Mouse (Mus musculus): ENCODE data around the gene Grhl3. TPM values are rescaled to one million over a fixed set of nuclear protein-coding genes. Genes with fewer than 3 reads are reported as not detected.

Gene Grhl3
- polyA plus RNA-seq, 1 experiment from 2014 or later: 6.7 TPM

DNA sequence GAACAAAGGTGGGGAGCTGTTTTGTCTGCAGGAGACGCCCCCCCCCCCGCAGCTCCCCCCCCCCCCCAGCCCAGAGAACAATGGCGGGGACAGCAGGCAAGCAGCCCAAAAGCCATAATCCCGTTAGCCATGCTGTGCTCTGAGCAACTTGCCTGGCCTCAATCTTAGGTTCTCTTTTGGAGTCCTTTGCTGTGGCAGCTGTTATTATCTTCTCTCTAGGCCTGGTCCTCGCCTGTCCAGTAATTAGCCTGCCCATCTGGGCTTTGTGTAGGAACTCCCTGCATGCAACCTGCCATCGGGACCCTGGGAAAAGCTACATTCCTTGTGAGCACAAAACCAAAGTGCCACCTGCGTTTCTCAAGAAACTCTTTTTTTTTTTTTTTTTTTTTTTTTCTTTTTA, 49.5 kb downstream of the Grhl3 start:
- Histone ChIP-seq H3K4me2 (replicated peaks) (no peak overlapping the region), H3K27me3 (peaks cover 60% of the 10 kb centered on the region), H3K36me3 (no peaks in the 10 kb centered on the region), H3K4me1 (peaks cover 44% of the 10 kb centered on the region), H3K9me3 (no peaks in the 10 kb centered on the region), H3K9ac (replicated peaks) (no peak overlapping the region), H3K27ac (replicated peaks) (peak overlapping the region; percentile 65), H3K4me3 (no peak overlapping the region)
- 4% methylated on average over 6 of the region's 7 CpGs for WGBS
- ATAC-seq (ENCODE audit: low FRiP score, low read depth): peak; percentile 80

DNA sequence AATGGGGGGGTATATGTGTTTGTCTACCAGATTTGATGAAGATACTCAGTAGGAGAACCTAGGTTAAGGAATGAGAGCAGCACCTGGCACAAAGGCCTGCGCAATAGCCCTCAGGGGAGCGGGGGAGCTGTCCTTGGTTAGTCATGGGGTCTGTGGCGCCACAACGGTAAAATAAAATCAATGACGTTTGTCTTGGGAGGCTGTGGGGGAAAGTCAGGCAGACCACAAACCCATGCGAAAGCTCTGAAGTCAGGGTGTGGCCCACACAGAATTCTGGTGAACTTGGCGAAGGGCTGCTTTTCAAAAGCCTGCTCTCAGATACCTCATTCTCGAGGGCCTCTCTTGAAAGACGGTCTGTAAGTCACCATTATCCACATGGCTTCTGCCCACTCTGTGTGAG, 53.0 kb downstream of the Grhl3 start:
- 80% methylated on average over 9 of the region's 9 CpGs for WGBS
- Histone ChIP-seq H3K4me2 (replicated peaks) (no peak overlapping the region), H3K27ac (replicated peaks) (no peak overlapping the region), H3K9ac (replicated peaks) (no peak overlapping the region), H3K4me1 (peaks cover 21% of the 10 kb centered on the region), H3K27me3 (peaks cover 58% of the 10 kb centered on the region), H3K36me3 (no peaks in the 10 kb centered on the region), H3K4me3 (no peak overlapping the region), H3K9me3 (no peaks in the 10 kb centered on the region)
- no peak for ATAC-seq (ENCODE audit: low FRiP score, low read depth)

DNA sequence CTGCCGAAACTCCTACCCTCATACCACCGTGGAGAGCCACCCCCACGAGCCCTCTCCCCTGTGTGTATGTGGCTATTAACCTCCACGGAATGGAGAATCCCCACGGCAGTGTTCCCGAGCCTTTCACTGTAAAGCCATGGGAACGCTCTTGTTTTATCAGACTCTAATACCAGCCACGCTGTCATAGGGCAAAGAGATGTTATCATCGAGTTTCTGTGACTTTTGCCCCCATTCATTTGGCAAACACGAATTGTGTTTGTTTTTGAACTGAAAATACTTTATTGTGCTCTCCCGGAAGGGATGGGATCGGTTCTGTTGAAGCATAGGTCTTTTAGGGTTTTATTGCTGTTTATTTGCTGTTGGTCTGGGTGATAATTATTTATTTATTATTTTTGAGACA, 55.3 kb downstream of the Grhl3 start:
- WGBS: 85% methylated on average over 12 of the region's 12 CpGs
- no peak for ATAC-seq (ENCODE audit: low FRiP score, low read depth)

DNA sequence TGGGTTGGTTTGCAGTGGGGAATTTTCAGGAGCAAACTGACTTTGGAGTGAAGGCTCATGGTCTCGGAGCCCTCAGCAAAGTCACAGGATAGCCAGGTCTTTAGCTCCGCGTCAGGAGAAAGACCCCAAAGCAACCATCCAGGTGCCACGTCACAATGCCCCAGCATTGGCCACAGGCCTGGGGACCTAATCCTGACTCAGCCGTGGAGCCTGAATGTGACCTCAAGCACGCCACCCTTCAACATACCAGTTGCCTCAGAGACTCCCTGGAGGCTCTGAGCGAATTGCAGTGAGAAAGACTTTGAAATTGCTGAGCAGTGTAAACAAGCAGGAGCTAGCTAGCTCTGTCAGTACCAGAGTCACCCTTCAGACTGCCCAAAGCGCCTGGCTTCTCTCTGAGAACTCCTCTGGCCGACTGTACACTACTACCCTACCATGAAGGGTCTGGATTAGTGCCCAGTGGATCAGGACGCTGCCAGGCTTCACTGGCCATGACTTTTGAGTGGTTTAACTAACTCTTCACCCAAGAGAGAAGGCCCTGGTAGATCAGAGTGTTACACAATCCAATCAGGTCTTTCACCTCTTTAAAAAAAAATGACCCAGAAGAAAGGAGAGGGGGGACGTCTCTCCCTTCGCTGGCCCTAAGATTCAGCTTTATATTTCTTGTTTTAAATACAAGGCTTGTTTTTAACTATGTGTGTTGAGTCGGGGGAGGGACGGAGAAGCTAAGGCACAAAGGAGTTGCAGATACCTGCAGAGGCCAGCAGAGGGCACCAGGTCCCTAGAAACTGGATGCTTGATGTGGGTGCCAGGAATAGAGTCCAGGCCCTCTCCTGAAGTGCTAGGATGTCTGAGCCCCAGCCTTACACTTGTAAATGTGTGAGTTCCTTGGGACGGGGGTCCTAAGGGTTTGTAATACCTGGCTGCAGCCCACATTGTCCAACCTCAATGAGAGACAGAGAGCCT, 56.8 kb downstream of the Grhl3 start:
- Histone ChIP-seq H3K4me1 (no peaks in the 10 kb centered on the region), H3K27ac (replicated peaks) (no peak overlapping the region), H3K4me3 (no peak overlapping the region), H3K4me2 (replicated peaks) (no peak overlapping the region), H3K27me3 (peaks cover 48% of the 10 kb centered on the region), H3K9me3 (no peaks in the 10 kb centered on the region), H3K9ac (replicated peaks) (no peak overlapping the region), H3K36me3 (no peaks in the 10 kb centered on the region)
- 56% methylated on average over 15 of the region's 15 CpGs for WGBS
- ATAC-seq (ENCODE audit: low FRiP score, low read depth): no peak

More for the DNA sequence above, 55.3 kb downstream of the Grhl3 start:
- Histone ChIP-seq H3K27me3 (peaks cover 52% of the 10 kb centered on the region), H3K4me3 (no peak overlapping the region), H3K9ac (replicated peaks) (no peak overlapping the region), H3K4me1 (no peaks in the 10 kb centered on the region), H3K4me2 (replicated peaks) (no peak overlapping the region), H3K36me3 (no peaks in the 10 kb centered on the region), H3K9me3 (no peaks in the 10 kb centered on the region), H3K27ac (replicated peaks) (no peak overlapping the region)

DNA sequence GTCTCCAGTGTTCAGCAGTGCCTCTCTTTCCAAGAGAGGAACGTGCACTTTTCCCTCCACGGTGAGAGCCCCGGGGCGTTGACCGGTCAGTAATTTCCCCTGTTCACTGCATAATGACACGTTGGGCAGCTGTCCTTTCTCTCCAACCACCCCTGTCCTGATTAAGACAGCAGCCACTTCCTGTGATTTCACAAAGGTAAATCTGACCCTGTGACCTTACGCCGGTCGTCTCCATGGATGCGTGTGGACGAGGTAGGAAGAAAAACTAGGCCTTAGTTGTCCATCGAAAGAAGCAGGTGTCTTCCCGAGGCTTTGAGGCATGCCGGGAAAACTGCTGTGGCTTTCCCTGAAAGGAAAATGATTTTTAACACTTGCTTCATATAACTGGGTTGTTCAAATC, 58.5 kb downstream of the Grhl3 start:
- H3K4me2 ChIP-seq (replicated peaks): no peak overlapping the region
- no peak overlapping the region for H3K4me3 ChIP-seq
- WGBS: 72% methylated on average over 14 of the region's 14 CpGs
- H3K9ac ChIP-seq (replicated peaks): no peak overlapping the region
- ATAC-seq (ENCODE audit: low FRiP score, low read depth): no peak
- no peaks in the 10 kb centered on the region for H3K36me3 ChIP-seq
- H3K4me1 ChIP-seq: no peaks in the 10 kb centered on the region
- H3K27ac ChIP-seq (replicated peaks): no peak overlapping the region
- H3K9me3 ChIP-seq: no peaks in the 10 kb centered on the region
- peaks cover 49% of the 10 kb centered on the region for H3K27me3 ChIP-seq

DNA sequence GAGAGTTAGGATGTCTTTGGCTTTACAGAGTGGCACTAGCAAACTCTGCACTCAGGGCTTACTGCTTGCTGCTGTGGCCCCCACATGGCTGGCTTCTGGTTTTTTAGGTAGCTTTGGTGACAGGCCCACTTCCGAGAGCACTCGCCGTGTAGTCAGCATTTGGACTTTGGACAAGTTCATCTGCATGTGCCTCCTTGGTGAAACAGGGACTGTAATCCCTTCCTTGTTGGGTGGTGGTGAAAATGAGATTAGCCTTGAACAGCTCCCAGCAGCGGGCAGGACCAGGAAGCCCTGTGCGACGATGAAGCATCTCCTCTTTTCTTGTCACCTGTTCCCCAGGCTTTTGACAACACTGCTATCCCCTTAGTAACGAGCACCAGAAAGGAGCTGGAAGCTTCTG, 59.6 kb downstream of the Grhl3 start:
- peaks cover 53% of the 10 kb centered on the region for H3K27me3 ChIP-seq
- no peak overlapping the region for H3K9ac ChIP-seq (replicated peaks)
- H3K9me3 ChIP-seq: no peaks in the 10 kb centered on the region
- H3K4me1 ChIP-seq: peaks cover 4% of the 10 kb centered on the region; the same call in 1 of the 2 replicates
- H3K36me3 ChIP-seq: no peaks in the 10 kb centered on the region
- 86% methylated on average over 7 of the region's 7 CpGs for WGBS
- ATAC-seq (ENCODE audit: low FRiP score, low read depth): no peak
- no peak overlapping the region for H3K27ac ChIP-seq (replicated peaks)
- no peak overlapping the region for H3K4me2 ChIP-seq (replicated peaks)
- no peak overlapping the region for H3K4me3 ChIP-seq

DNA sequence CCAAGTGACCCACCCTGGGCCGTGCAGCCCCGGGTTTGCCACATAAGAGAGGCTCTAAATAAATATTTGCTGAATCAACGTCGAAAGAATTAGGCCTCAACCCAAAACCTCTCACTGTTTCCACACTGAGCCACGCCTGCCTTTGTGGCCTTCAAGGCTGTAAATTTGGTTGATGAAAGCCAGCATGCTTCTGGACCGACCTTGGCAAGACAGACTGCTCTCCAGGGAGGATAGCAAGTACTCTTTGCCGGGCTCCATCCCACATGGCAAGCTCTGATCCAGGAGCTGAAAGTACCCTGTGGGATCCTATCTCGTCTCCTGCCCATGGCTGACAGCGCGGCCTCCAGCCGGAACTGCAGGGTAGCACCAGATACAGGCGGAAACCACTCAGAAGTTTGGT, 63.9 kb downstream of the Grhl3 start:
- Histone ChIP-seq H3K9me3 (no peaks in the 10 kb centered on the region), H3K4me1 (peaks cover 11% of the 10 kb centered on the region; the same call in 1 of the 2 replicates), H3K36me3 (no peaks in the 10 kb centered on the region), H3K4me3 (no peak overlapping the region), H3K4me2 (replicated peaks) (no peak overlapping the region), H3K27ac (replicated peaks) (no peak overlapping the region), H3K27me3 (peaks cover 33% of the 10 kb centered on the region), H3K9ac (replicated peaks) (no peak overlapping the region)
- whole genome bisulfite sequencing: 61% methylated on average over 12 of the region's 12 CpGs
- ATAC-seq (ENCODE audit: low FRiP score, low read depth): no peak

DNA sequence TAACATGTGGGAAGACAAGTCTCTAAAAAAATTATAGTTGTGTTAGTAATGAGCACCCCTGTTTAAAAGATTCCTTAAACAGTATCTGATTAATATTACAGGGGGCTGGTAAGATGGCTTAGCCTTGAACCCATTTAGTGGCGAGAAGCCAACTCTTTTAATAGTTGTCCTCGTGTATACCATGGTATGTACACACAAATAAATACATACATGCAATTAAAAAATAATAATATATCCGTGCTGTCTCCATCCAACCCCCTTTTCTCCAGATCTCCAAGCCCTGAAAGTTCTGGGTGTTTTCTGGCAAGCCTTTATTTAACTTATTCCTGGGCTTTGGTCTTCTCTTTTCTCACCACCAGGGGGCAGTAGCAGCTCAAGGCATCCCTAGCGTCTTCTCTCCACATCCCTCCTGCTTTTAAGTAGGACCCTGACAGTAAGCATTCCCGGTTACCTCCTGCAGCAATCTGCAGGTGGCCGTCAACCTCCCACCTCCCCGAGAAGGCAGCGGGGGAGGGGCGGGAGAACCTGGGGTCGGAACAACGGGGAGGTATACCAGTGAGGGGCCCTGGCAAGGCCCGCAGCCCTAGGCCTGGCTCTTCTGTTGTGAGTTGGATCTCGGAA, 64.9 kb downstream of the Grhl3 start:
- Histone ChIP-seq H3K27me3 (peaks cover 33% of the 10 kb centered on the region), H3K9ac (replicated peaks) (no peak overlapping the region), H3K9me3 (no peaks in the 10 kb centered on the region), H3K4me1 (peaks cover 11% of the 10 kb centered on the region; the same call in 1 of the 2 replicates), H3K4me2 (replicated peaks) (peak overlapping the region; percentile 42), H3K27ac (replicated peaks) (no peak overlapping the region), H3K4me3 (peak overlapping the region; percentile 18), H3K36me3 (no peaks in the 10 kb centered on the region)
- 12% methylated on average over 13 of the region's 13 CpGs for WGBS
- no peak for ATAC-seq (ENCODE audit: low FRiP score, low read depth)

DNA sequence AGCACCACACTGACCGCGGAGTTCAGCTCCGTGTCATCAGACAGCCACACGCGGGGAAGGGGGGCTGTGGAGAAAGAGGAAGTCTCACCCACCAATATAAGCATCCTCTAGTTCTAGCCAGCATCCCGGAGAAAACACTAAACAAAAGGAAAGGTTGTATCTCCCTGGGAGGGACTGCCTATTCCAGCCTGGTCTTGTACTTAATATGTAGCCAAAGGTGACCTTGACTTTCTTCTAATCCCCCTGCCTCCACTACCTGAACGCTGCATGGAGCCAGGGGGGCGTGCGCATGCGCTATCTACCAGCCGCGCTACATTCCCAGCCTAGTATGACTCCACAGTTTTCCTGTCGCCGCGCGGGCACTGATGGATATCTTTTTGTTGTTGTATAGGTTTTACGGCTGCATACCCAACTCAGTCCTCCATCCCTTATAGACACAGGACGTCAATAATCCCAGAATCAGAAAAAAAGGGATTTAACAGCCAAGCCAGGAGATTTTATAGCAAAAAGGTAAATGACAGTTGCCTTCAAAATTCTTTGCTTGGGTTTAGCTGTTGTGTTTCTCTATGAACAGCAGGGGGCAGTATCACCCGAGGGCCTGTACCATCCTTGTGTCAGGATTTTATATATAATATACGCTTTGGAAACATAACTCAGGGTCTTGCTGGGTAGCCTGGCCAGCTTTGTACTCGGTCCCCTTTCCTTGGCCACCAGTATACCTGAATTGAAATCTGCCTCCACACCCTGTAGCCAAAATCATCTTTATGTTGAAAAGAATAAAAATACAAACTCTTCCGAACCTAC, 65.7 kb downstream of the Grhl3 start:
- Histone ChIP-seq H3K4me3 (peak overlapping the region; percentile 16), H3K27me3 (peaks cover 33% of the 10 kb centered on the region), H3K4me1 (peaks cover 11% of the 10 kb centered on the region; the same call in 1 of the 2 replicates), H3K4me2 (replicated peaks) (peak overlapping the region; percentile 45), H3K27ac (replicated peaks) (no peak overlapping the region), H3K9ac (replicated peaks) (0 out of 2 replicates have a peak overlapping the region, but pooled peaks have one; percentile 11), H3K9me3 (no peaks in the 10 kb centered on the region), H3K36me3 (no peaks in the 10 kb centered on the region)
- 17% methylated on average over 22 of the region's 22 CpGs for WGBS
- no peak for ATAC-seq (ENCODE audit: low FRiP score, low read depth)

DNA sequence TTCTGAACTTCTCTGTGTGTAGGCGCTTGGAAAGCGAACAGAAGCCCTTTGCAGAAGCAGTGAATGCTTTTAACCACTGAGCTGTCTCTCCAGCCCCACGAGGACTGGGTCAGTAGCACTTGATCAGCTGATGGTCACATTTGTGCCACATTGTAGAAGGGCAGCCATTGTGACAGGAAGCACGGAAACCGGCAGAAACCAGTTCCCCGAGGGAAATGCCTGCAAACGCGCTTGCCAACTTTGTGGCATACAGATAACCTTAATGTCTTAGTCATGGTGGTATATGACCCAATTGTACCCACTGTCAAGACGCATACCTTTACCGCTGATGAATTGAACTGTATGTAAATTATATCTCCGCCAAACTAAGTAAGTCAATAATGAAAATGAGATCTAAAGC, 67.6 kb downstream of the Grhl3 start:
- no peak for ATAC-seq (ENCODE audit: low FRiP score, low read depth)
- H3K4me3 ChIP-seq: no peak overlapping the region
- H3K9ac ChIP-seq (replicated peaks): no peak overlapping the region
- WGBS: 76% methylated on average over 11 of the region's 11 CpGs
- peaks cover 17% of the 10 kb centered on the region for H3K27me3 ChIP-seq
- no peak overlapping the region for H3K27ac ChIP-seq (replicated peaks)
- H3K9me3 ChIP-seq: no peaks in the 10 kb centered on the region
- H3K4me2 ChIP-seq (replicated peaks): no peak overlapping the region
- H3K4me1 ChIP-seq: peaks cover 11% of the 10 kb centered on the region; the same call in 1 of the 2 replicates
- H3K36me3 ChIP-seq: no peaks in the 10 kb centered on the region

DNA sequence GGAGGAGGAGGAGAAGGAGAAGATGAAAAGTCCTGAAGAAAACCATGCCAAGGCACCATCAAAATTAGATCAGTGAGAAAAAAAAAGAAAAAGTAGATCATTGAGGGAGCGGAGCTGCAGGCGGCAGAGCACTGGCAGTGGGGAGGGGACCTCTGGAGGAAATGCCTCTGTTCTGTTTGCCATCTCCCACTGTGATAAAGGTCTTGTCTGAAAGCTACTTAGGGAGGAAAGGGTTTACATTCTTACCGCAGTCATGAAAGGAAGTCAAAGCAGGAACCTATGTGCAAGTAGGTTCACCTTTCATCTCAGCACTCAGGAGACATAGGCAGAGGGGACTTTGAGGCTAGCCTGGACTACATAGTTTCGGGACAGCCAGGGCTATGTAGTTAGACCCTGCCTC, 71.8 kb downstream of the Grhl3 start:
- Histone ChIP-seq H3K4me1 (no peaks in the 10 kb centered on the region), H3K36me3 (no peaks in the 10 kb centered on the region), H3K9ac (replicated peaks) (no peak overlapping the region), H3K27ac (replicated peaks) (no peak overlapping the region), H3K4me3 (no peak overlapping the region), H3K9me3 (0 out of 2 replicates have a peak, but pooled peaks cover 5% of the 10 kb centered on the region), H3K4me2 (replicated peaks) (no peak overlapping the region), H3K27me3 (no peaks in the 10 kb centered on the region; the same call in 1 of the 2 replicates)
- WGBS: 49% methylated on average over 4 of the region's 4 CpGs
- no peak for ATAC-seq (ENCODE audit: low FRiP score, low read depth)

Measured in midbrain, embryonic 12.5 days (tissue).